Mouse (Mus musculus): ENCODE results near the gene Nav2. TPM values are rescaled to one million over a fixed set of nuclear protein-coding genes. Genes with fewer than 3 reads are reported as not detected.

The Nav2 gene
- total RNA-seq, 1 experiment from 2014 or later = 2.0 TPM

DNA sequence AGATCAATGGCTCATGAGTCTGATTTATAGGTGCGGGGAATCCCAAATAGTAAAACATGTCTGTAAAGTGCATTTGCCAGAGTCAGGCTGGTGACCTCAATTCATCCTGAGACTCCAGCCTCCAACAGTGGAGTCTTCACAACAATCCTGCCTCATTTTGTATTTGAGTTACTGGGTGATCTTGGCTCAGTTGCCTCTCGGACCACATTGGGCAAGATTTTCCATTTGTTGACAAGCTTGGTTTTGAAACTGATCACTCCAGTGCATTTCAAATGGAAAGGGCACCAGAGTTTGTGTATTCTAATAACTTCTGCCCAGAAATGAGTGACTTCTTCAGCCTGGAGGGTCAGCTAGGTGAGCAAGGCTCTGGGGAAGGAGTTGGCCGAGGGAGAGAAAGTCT is 117.5 kb downstream of the Nav2 start:
- no peak for ATAC-seq (replicated peaks; ENCODE audit: insufficient number of reproducible peaks, low FRiP score, low TSS enrichment, poor library complexity, severe bottlenecking)

DNA sequence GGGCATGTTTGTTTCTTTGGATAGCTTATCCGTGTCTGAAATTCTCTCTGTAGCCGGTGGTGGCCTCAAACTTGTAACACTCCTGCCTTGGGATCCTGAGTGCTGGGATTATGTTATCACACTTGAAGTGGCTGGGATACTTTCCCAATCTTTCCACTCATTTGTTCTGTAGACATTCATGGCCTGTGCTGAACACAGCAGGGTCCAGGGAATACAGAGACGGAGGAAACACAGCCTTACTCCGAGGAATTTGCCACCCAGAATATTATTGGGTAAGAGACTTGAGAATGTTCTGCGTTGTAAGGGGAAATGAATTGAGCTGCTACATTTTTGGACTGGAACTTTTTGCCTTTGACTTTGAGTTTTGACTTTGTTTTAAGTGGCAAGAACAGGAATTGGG is 118.0 kb downstream of the Nav2 start:
- ATAC-seq (replicated peaks; ENCODE audit: insufficient number of reproducible peaks, low FRiP score, low TSS enrichment, poor library complexity, severe bottlenecking) = no peak

DNA sequence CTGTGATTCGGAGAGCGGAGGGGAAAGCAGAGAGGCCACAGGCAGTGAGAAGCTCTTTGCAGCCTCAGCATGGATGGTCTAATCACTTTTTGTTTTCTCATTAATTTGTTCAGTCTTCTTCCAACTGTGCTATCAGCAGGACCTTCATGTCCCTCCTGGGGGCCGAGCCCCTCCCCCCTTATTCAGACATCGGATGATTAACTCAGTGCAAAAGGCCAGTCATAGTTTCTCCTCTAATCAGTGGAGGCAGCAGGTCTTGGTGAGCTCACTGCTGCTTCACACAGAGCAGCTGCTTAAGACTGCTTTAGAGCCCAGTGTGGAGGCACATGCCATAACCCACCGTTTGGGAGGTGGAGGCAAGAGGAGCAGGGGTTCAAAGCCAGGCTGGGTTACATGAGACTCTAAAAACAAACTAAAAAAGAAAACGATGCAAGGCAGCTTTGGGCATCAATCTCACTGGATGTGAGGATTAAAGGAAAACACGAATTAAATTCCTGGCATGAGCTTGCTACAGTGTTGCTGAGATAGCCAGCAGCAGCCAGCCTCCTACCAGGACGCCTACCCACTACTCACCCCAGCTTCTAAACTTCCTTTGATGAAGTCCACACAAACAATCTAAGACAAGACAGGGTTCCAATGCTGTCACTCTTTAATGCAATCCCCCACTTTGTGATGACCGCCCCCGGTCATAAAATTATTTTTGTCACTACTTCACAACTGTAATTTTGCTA is 120.9 kb downstream of the Nav2 start:
- ATAC-seq (replicated peaks; ENCODE audit: insufficient number of reproducible peaks, low FRiP score, low TSS enrichment, poor library complexity, severe bottlenecking) = no peak

DNA sequence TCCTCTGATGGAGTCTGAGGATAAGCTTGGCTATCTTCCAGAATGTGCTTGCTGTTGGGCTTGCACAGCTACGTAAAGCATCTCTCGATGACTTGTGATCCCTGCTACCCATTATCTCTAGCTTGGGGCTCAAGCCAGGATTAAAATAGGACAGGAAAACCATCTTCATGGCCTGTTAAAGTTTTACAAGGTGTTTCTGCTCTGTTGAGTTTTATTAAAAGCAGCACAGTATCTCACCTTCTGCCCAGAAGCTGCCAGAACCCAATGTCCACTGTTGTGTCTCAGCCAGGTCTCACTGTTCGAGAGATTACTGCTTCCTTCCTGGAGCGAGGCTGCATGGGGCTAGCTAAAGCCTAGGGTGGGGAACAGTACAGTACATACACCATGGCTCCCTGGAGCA is 123.7 kb downstream of the Nav2 start:
- ATAC-seq (replicated peaks; ENCODE audit: insufficient number of reproducible peaks, low FRiP score, low TSS enrichment, poor library complexity, severe bottlenecking) = no peak

DNA sequence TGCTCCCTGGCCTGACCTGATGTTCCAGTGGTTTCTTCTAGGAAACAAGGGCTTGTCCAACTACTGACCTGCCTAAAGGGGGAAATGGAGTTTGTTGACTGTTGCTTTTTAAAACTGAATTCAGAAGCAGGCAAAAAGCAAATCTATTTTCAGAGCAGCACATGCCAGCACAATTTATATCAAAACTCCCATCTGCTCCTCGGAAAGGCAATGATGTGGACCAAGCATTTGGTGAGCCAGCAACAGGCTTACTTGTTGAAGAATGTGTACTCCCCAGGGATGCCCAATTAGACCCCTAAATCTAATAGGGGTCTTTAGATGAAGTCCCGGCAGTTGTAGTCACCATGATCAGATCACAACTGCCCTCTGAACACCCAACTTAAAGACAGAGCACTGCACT is 125.7 kb downstream of the Nav2 start:
- ATAC-seq (replicated peaks; ENCODE audit: insufficient number of reproducible peaks, low FRiP score, low TSS enrichment, poor library complexity, severe bottlenecking) = no peak

DNA sequence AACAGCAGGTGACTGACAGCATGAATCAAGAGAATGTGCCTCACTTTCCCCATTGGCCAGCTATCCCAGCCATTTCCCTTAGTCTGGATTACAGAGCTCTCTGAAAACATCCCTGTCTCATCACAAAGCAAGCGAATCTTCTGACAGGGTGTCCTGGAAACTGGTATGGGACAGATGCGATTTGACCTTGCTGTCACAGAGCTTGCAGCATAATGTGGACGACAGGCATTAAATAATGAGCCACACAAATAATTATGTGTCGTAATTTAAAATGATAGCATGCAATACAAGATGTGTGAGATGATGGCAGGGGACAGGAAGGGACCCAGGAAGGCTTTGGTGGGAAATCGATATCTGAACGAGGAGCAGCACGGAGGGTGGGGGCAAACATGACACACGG is 131.6 kb downstream of the Nav2 start:
- ATAC-seq (replicated peaks; ENCODE audit: insufficient number of reproducible peaks, low FRiP score, low TSS enrichment, poor library complexity, severe bottlenecking) = no peak

DNA sequence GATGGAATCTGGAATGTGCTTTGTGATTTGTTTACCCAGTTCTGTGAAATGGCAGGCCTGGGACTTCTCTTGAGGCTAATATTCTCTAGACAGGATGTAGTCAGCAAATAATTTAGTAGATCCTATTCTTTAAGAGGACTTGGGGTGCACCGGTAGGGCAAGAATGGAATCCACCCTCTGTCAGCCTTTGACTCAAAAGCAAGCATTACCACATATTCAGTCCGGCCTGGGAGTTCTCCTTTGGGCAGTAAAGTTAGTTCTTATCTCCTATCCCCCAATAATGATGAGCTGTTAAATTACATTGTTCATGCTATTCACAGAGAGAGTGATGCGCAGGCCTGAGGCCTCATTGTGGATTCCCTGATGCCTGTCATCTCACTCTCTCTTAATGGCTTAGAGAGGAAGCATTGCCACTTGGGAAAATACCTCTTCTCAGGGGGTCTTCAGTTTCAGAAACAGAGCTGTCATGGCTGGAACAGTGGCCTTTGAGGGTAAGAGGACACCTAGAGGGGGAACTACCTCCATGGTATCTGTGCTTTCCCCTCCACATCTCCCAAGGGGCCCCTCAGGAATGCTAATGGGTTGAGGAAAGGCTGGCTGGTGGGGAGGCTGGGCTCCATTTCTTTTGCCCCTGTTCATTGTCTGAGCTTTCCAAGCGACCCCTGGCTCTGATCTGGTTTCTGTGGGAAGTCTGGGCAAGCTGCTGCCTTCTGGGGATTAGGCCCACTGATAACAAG is 133.0 kb downstream of the Nav2 start:
- no peak for ATAC-seq (replicated peaks; ENCODE audit: insufficient number of reproducible peaks, low FRiP score, low TSS enrichment, poor library complexity, severe bottlenecking)

DNA sequence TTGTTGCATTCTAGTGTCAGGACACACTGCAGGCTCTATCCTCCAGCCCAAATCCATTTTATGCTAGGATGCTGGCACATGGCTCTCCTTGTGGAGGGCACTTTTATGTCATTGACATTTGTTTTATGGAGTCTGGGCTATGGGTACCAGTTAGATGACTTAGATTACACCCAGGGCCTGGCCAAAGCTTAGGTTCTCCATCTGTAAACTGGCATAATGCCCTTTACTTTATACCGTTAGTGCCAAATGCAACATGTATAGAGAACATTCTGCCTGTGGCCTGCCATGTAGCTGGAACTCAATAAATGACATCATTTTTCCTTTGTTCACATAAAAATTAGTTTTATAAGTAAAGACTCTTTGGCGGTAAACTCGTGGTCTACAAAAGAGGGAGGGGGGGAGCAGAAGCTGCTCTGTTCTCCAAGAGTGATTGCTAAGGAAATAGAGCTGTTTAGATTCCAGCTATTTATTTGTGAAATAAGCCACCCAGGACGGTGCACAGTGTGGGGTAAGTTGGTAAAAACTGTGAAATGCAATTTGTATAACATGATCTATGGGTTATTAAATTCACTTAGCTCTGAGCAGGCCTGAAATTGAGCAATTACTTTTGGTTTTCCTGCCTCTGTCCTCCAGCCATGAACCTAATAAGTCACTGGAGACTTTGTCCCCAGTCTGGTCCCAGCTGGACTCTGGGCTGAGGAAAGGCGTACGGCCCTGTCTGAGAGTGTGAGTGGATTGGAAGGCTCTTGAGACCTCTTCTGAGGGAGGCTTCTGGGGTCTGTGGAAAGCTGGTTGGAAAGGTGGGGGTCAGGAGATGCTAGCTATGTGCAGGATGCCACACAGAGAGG is 137.2 kb downstream of the Nav2 start:
- ATAC-seq (replicated peaks; ENCODE audit: insufficient number of reproducible peaks, low FRiP score, low TSS enrichment, poor library complexity, severe bottlenecking) = no peak

DNA sequence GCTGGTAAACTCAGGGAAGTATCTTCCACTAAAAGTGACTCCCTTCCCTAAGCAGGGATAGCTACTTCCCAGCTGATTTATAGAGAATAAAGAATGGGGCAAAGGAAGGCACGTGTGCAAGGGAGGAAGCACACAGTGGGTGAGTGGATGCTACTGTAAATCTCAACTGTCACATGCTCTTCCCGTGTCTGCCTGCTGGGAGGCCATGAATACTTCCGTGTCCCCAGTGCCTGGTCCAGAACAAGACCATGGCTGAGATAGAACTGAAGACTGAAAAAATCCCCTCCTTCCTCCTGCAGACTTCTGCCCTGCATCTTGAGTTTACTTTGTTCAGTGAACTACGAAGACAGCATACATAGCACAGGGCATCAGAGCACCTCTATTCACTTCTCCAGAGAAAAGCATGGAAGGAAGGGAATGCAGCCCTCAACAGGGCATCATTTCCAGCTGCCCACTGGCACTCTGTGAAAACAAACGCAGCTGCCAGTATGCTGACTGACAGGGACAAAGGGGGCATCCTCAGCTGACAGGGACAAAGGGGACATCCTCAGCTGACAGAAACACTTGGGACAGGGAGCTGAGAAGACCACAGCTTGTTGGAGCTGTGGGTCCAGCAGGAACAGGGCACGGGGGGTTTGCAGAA is 138.0 kb downstream of the Nav2 start:
- ATAC-seq (replicated peaks; ENCODE audit: insufficient number of reproducible peaks, low FRiP score, low TSS enrichment, poor library complexity, severe bottlenecking) = no peak

DNA sequence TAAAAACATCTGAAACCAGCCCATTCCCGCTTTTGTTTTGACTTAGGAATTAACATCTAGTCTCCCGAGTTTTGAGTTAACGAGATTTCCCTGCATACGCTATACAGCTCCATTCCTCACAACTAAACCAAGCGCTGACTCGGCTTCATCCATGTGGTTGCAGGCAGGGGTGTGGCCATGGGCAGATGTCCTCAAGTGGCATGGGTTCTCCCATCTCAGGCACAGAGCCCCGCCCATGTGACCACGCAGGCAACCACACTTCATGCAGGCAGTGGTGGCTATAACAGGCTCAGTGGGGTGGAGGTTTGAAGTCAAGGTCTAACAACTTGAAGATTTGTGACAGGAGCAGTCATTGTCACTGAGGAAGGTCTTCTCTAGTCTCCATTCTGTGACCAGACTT is 138.8 kb downstream of the Nav2 start:
- no peak for ATAC-seq (replicated peaks; ENCODE audit: insufficient number of reproducible peaks, low FRiP score, low TSS enrichment, poor library complexity, severe bottlenecking)

DNA sequence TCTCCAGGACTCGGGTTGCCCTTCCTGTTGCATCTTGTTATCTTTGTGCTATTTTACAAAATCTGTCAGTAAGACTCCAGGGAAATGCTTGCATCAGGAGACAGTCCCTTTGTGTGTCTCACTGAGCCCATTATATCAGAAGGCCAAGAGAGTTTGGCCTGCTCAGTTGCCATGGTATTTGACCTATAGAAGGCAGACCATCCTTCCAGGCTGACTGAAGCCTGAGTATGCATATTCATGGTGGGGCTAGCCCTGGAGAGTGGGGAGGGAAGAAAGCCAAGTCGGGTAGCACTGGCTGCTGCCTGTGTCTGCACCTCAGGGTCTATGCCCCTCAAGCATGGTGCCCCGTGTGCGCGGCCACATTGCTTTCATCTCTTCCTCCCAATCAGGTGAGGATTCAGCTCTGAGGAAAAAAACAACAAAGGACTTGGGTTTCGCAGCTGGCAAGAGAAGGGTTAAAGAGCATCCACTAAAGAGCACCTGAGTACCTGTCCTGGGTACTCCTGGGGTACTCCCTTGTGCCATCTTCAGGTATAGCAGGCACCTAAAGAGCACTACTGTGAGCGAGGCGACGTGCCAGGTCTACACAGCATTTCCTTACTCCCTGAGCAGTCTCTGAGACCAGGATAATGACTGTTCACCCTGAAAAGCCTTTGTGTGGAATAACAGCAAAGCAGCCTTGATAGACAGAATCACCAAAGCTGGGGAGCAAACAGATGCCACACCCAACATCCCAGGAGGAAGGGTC is 144.5 kb downstream of the Nav2 start:
- no peak for ATAC-seq (replicated peaks; ENCODE audit: insufficient number of reproducible peaks, low FRiP score, low TSS enrichment, poor library complexity, severe bottlenecking)

DNA sequence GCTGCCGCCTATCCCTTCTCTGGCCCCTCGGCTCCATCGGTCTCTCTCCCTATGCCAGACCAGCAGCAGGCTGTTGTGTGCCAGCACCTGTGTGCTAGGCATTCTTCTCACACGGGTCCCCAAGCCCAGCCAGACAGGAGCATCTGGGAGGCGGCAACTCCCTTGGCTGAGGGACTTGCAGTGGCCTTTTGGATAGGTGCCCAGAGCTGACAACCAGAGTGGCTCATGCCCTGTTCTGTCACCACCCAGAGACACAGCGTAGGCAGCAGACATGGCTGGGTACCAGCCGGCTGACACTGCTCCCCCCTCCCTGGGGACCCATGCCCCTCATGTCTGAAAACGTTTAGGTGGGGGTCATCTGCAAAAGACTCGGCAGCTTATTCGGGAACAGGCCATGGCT is 146.8 kb downstream of the Nav2 start:
- no peak for ATAC-seq (replicated peaks; ENCODE audit: insufficient number of reproducible peaks, low FRiP score, low TSS enrichment, poor library complexity, severe bottlenecking)

DNA sequence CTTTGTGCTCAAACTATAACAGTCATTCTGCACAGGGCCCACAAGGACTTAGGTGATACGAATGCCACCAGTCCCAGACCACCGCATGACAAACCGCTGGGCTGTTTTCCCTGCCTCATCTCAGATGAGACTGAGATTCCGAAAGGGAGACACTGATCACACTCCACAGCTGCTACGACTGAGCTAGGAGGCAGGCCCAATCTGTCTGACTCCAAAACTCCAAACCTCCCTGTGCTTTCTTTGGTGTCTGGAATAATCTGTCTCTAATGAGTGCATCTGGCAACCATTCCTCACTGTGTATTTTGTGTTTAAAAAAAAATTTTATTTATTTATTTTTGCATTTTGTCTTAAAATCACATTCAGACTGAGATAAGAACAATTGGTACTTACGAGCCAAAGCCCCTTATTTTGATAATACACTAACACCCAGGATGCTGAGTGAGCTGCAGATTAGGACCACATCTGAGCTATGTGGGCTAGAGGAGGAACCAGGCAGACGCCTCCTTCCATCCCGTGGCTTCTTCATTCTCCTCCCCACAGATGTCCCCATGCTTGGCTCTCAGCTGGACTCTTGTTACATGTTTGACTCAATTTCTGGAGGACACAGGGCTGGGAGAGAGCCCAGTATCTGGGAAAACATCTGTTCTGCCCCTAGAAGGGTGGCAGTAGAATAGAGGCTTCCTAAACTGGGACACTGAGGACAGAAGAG is 149.9 kb downstream of the Nav2 start:
- ATAC-seq (replicated peaks; ENCODE audit: insufficient number of reproducible peaks, low FRiP score, low TSS enrichment, poor library complexity, severe bottlenecking) = no peak

DNA sequence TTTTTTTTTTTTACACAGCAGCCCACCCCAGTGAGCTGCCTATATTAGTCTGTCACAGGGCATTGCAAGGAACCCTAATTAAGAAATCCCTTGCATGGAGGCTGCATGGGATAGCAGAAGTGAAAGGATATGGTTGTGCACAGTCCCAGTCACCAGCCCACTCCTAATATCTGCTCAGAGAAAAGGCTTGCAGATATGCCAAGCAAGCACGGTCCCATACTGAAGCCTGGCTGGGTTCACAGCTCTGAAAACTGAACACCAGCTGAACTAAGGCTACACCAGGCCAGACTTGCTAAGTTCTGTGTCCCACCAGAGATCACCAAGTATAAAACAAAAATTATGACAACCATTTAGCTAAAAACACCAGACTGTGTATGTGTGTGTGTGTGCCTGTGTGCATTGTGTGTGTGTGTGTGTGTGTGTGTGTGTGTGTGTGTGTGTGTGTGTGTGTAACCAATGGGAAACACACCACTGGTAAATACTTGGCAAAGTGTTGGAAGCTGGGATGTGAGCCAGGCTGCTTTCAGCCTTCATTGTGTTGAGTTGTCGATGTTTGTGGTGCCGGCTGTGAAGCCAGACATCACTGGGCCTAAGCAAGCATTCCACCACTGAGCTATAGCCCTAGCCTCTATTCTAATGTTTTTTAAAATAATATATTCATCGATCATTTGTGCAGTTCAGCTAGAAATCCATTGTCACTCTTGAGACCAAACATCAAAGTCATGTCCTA is 156.4 kb downstream of the Nav2 start:
- no peak for ATAC-seq (replicated peaks; ENCODE audit: insufficient number of reproducible peaks, low FRiP score, low TSS enrichment, poor library complexity, severe bottlenecking)

DNA sequence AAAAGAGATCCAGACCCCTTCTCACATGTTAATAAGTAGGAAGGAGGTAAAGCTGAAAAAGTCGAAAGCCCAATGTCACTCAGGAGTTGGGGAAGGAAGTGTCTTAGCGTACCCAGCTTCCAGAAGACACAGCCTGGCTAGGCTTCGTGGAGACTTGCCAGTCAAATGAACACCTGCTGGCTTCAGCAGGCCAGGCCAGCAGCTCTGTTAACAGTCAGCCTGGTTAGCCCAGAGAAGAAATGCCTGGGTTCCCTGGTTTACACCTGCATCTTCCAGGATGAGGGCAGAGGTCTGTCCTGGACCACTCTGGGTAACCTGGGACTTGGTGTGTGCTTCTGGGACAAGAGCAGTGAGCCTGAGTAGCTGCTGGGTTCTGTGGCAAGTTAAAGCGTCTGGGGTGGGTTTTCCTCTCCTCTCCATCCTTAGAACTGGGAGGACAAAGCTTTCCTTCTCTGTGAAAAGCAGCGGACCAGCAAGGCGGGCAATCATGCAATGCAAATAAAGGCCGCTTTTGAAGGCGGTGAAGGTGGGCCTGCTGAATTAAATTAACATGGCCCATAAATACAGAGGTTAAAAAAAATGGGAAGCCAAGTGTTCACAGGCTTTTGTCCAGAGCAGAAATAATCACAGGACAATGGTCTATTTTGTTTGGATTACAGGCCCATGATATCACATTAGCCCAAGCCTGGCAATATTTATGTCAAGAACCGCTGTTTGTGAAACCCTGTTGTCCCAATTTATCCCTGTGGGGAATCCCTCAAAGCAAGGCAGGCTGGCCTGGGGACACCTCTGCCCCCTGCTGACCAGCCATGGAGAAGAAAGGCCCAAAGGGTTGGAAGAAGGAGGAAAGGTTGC is 157.3 kb downstream of the Nav2 start:
- ATAC-seq (replicated peaks; ENCODE audit: insufficient number of reproducible peaks, low FRiP score, low TSS enrichment, poor library complexity, severe bottlenecking) = no peak

DNA sequence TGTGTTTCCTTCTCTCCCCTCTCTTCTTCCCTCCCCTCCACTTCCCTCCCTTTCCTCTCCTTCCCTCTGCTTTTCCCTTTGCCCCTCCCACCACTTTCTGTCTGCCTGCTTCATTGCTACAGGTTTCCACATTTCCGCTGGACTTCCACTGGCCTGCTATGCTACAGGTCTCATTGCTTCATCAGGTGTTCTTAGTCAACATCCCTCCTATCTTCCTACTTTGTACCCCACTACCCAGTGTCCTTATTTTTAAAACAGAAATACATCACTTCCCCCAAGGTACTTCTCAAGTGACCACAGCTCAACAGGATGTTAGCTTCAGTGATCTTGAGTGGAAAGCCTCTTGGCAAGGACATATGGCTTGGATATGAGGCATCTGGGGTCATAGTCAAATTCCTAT is 158.3 kb downstream of the Nav2 start:
- no peak for ATAC-seq (replicated peaks; ENCODE audit: insufficient number of reproducible peaks, low FRiP score, low TSS enrichment, poor library complexity, severe bottlenecking)

Data from monocyte, adult 5-6 weeks (primary cell).